Mouse (Mus musculus): ENCODE results near the gene Aldh18a1. TPM values are rescaled to one million over a fixed set of nuclear protein-coding genes. Genes with fewer than 3 reads are reported as not detected.

The Aldh18a1 gene
- polyA plus RNA-seq, 1 experiment from 2014 or later, result 60.8 TPM

DNA sequence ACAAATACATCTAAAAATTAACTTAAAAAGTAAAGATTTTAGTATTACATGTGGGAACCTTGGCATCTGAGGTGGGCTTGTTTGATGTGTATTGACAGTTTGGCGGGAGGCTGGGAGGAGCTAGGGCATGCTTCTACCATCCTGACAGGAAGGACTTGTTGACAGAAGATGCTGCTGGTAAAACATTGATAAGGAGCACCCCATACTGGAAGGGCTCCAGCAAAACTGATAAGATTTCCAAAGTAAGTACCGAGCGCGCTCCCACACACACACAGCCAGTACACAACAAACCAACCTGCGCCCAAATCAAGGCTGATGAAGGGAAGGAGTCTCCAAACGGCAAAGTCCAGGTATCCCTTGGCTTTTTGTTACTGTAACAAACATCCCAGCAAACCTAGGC is 51.7 kb downstream of the Aldh18a1 start:
- H3K27me3 ChIP-seq (ENCODE audit: control insufficient read depth, insufficient read depth, low read length), result no peaks in the 10 kb centered on the region
- no peak overlapping the region for H3K4me2 ChIP-seq (replicated peaks; ENCODE audit: low read depth, low read length)
- H3K4me3 ChIP-seq (ENCODE audit: low read depth, low read length), result no peak overlapping the region
- H3K4me1 ChIP-seq (ENCODE audit: control insufficient read depth, insufficient read depth, low read length), result no peaks in the 10 kb centered on the region
- H3K9me3 ChIP-seq (ENCODE audit: control insufficient read depth, low read depth, low read length), result no peaks in the 10 kb centered on the region
- no peaks in the 10 kb centered on the region for H3K36me3 ChIP-seq (ENCODE audit: control insufficient read depth, insufficient read depth, low read length)
- H3K9ac ChIP-seq (replicated peaks; ENCODE audit: low read depth, low read length), result no peak overlapping the region
- WGBS, result 76% methylated on average over 6 of the region's 6 CpGs
- H3K27ac ChIP-seq (ENCODE audit: low read length), result no peak overlapping the region
- ATAC-seq (ENCODE audit: insufficient number of reproducible peaks, insufficient read depth, low FRiP score, low read depth), result no peak

DNA sequence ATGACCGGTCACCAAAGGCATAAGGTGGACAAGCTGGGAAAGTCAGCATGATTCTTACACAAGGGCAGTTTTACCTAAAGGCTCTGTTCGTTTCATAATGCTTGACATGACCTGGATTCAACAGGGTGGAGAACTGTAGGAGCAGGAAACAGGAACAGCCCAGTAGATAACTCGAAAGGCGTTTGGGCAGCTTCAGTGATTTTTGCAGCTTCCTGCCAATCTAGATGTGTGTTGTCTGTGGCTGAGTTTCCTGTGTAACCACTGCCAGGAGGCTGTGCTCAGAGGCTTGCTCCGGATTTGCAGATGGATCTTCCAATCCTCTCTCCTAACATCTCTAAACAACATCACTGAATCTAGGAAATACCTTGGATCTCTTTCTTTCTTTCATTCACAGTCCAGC is 55.7 kb downstream of the Aldh18a1 start:
- Histone ChIP-seq H3K9ac (replicated peaks; ENCODE audit: low read depth, low read length) (no peak overlapping the region), H3K4me3 (ENCODE audit: low read depth, low read length) (no peak overlapping the region), H3K36me3 (ENCODE audit: control insufficient read depth, insufficient read depth, low read length) (no peaks in the 10 kb centered on the region), H3K27ac (ENCODE audit: low read length) (no peak overlapping the region), H3K4me2 (replicated peaks; ENCODE audit: low read depth, low read length) (no peak overlapping the region), H3K4me1 (ENCODE audit: control insufficient read depth, insufficient read depth, low read length) (no peaks in the 10 kb centered on the region), H3K9me3 (ENCODE audit: control insufficient read depth, low read depth, low read length) (no peaks in the 10 kb centered on the region), H3K27me3 (ENCODE audit: control insufficient read depth, insufficient read depth, low read length) (no peaks in the 10 kb centered on the region)
- ATAC-seq (ENCODE audit: insufficient number of reproducible peaks, insufficient read depth, low FRiP score, low read depth), result no peak
- WGBS, result 84% methylated on average over 5 of the region's 5 CpGs

DNA sequence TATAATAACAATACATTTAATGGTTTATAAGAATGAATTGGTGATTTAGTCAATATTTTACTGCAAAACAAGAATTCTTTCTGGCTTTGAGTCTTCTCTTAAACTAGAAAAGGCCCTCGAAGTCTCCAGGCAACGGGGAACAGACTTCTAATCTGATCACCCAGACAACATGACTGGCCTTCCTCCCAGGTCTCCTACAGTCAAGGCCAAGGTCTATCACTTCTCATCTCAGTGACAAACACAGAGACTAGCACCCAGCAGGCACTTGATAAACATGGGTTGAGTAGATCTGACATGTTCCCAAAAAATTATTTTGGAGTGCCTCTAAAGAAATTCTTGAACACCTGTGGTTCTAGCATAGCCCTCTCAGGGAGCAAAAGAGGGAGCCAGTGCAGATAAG is 57.9 kb downstream of the Aldh18a1 start:
- WGBS, result 93% methylated on average over 2 of the region's 2 CpGs
- ATAC-seq (ENCODE audit: insufficient number of reproducible peaks, insufficient read depth, low FRiP score, low read depth), result no peak
- Histone ChIP-seq H3K9me3 (ENCODE audit: control insufficient read depth, low read depth, low read length) (no peaks in the 10 kb centered on the region), H3K27ac (ENCODE audit: low read length) (no peak overlapping the region), H3K9ac (replicated peaks; ENCODE audit: low read depth, low read length) (no peak overlapping the region), H3K36me3 (ENCODE audit: control insufficient read depth, insufficient read depth, low read length) (no peaks in the 10 kb centered on the region), H3K4me2 (replicated peaks; ENCODE audit: low read depth, low read length) (no peak overlapping the region), H3K4me3 (ENCODE audit: low read depth, low read length) (no peak overlapping the region), H3K4me1 (ENCODE audit: control insufficient read depth, insufficient read depth, low read length) (no peaks in the 10 kb centered on the region), H3K27me3 (ENCODE audit: control insufficient read depth, insufficient read depth, low read length) (no peaks in the 10 kb centered on the region)

DNA sequence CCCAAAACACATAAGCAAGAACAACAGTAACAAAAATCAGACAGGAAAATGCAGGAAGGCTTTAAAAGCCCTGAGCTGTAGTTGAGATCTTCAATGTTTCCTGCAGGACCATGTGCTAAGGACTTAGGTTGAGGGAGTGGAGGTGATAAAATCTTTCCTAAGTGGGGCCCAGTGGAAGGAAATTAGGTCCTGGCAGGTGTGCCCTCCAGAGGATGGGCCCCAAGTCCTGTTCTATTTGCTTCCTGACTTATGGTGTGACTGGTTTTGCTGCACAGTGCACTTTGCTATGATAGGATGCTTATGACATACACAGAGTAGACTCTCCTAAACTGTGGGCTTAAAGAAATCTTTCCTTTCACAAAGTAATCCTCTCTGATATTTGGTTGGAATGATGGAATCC is 60.0 kb downstream of the Aldh18a1 start:
- H3K27ac ChIP-seq (ENCODE audit: low read length), result no peak overlapping the region
- H3K9ac ChIP-seq (replicated peaks; ENCODE audit: low read depth, low read length), result no peak overlapping the region
- no peak overlapping the region for H3K4me3 ChIP-seq (ENCODE audit: low read depth, low read length)
- no peaks in the 10 kb centered on the region for H3K27me3 ChIP-seq (ENCODE audit: control insufficient read depth, insufficient read depth, low read length)
- H3K36me3 ChIP-seq (ENCODE audit: control insufficient read depth, insufficient read depth, low read length), result no peaks in the 10 kb centered on the region
- no peaks in the 10 kb centered on the region for H3K4me1 ChIP-seq (ENCODE audit: control insufficient read depth, insufficient read depth, low read length)
- no peak for ATAC-seq (ENCODE audit: insufficient number of reproducible peaks, insufficient read depth, low FRiP score, low read depth)
- H3K9me3 ChIP-seq (ENCODE audit: control insufficient read depth, low read depth, low read length), result no peaks in the 10 kb centered on the region
- H3K4me2 ChIP-seq (replicated peaks; ENCODE audit: low read depth, low read length), result no peak overlapping the region

DNA sequence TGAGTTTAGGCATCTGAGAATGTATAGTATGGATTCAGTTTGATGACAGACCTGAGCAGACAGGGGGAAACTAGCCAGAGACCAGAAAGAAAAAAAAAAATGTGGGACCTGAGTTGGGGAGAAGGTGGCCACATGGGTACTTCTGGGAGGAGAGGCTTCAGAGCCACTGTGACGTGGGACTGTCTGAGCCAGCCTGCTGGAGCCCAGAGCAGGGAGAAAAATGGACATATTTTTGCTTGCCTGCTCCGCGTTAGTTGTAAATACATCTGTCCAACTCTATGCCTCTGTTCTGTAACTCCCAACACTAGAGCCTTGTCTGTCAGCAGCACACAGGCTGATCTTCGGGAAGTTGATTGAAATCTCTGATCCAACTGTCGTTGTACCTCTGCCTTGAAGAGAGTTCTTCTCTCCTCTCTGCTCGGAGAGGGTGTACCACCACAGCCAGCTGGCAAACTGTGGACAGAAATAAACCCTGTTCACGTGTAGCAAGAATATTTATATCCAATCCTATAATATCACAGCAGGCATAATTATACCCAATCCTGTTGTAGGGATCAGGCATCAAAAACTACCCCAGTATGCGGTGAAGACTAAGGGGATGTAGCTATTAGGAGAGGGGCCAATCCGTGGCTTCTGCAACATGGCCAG is 61.8 kb downstream of the Aldh18a1 start:
- H3K36me3 ChIP-seq (ENCODE audit: control insufficient read depth, insufficient read depth, low read length), result no peaks in the 10 kb centered on the region
- H3K4me1 ChIP-seq (ENCODE audit: control insufficient read depth, insufficient read depth, low read length), result no peaks in the 10 kb centered on the region
- no peak overlapping the region for H3K27ac ChIP-seq (ENCODE audit: low read length)
- H3K4me3 ChIP-seq (ENCODE audit: low read depth, low read length), result no peak overlapping the region
- no peak overlapping the region for H3K4me2 ChIP-seq (replicated peaks; ENCODE audit: low read depth, low read length)
- no peak for ATAC-seq (ENCODE audit: insufficient number of reproducible peaks, insufficient read depth, low FRiP score, low read depth)
- H3K27me3 ChIP-seq (ENCODE audit: control insufficient read depth, insufficient read depth, low read length), result no peaks in the 10 kb centered on the region
- H3K9ac ChIP-seq (replicated peaks; ENCODE audit: low read depth, low read length), result no peak overlapping the region
- no peaks in the 10 kb centered on the region for H3K9me3 ChIP-seq (ENCODE audit: control insufficient read depth, low read depth, low read length)
- WGBS, result 76% methylated on average over 9 of the region's 9 CpGs

DNA sequence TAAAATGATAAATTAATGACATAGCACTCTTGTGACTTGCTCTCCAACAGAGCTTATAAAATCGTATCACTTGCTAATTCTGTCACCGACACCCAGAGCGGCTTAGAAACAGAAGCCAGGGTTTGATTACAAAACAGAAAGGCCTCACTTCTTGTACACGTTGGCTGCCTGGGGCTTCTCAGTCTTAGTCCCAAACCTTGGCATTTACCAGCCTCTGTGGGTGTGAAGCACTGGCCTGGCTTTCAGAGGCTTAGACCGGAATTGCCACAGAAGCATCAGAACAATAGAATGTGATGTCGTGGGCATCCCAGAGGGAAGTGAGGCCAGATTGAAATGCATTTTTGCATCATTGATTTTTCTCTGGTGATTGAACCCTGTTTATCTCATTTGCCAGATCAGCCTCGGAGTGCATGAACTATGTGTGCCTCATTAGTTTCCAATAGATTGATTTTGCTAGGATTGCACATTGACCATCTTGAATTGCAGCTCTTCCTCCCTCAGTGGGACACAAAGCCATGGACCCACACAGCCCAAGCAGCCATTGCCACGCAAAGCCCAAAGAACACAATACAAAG is 64.7 kb downstream of the Aldh18a1 start:
- no peak for ATAC-seq (ENCODE audit: insufficient number of reproducible peaks, insufficient read depth, low FRiP score, low read depth)

DNA sequence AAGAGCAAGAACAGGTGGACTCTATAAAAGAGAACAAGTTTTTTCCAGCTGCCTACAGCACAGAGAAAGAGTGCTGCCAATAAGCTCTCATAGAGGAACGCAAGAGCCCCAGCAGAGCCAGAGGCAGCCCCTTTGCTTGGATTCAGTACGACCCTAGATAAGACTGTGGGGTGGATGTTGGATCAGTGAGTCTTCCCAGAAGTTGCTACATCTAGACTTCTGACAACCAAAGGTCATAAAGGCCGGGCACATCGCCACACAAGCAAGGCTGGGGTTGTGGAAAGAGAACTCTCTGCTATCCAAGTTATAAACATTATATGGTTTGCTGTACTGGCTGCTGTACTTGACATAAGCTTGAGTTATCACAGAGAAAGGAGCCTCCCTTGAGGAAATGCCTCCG is 67.9 kb downstream of the Aldh18a1 start:
- Histone ChIP-seq H3K36me3 (ENCODE audit: control insufficient read depth, insufficient read depth, low read length) (no peaks in the 10 kb centered on the region), H3K27me3 (ENCODE audit: control insufficient read depth, insufficient read depth, low read length) (no peaks in the 10 kb centered on the region), H3K9me3 (ENCODE audit: control insufficient read depth, low read depth, low read length) (no peaks in the 10 kb centered on the region), H3K27ac (ENCODE audit: low read length) (no peak overlapping the region), H3K4me1 (ENCODE audit: control insufficient read depth, insufficient read depth, low read length) (no peaks in the 10 kb centered on the region), H3K9ac (replicated peaks; ENCODE audit: low read depth, low read length) (no peak overlapping the region), H3K4me2 (replicated peaks; ENCODE audit: low read depth, low read length) (no peak overlapping the region), H3K4me3 (ENCODE audit: low read depth, low read length) (no peak overlapping the region)
- 69% methylated on average over 5 of the region's 5 CpGs for WGBS
- ATAC-seq (ENCODE audit: insufficient number of reproducible peaks, insufficient read depth, low FRiP score, low read depth), result no peak

More for the DNA sequence above, 64.7 kb downstream of the Aldh18a1 start:
- Histone ChIP-seq H3K4me2 (replicated peaks; ENCODE audit: low read depth, low read length) (no peak overlapping the region), H3K9me3 (ENCODE audit: control insufficient read depth, low read depth, low read length) (no peaks in the 10 kb centered on the region), H3K27me3 (ENCODE audit: control insufficient read depth, insufficient read depth, low read length) (no peaks in the 10 kb centered on the region), H3K9ac (replicated peaks; ENCODE audit: low read depth, low read length) (no peak overlapping the region), H3K4me1 (ENCODE audit: control insufficient read depth, insufficient read depth, low read length) (no peaks in the 10 kb centered on the region), H3K4me3 (ENCODE audit: low read depth, low read length) (no peak overlapping the region), H3K36me3 (ENCODE audit: control insufficient read depth, insufficient read depth, low read length) (no peaks in the 10 kb centered on the region), H3K27ac (ENCODE audit: low read length) (no peak overlapping the region)
- 74% methylated on average over 8 of the region's 8 CpGs for WGBS

DNA sequence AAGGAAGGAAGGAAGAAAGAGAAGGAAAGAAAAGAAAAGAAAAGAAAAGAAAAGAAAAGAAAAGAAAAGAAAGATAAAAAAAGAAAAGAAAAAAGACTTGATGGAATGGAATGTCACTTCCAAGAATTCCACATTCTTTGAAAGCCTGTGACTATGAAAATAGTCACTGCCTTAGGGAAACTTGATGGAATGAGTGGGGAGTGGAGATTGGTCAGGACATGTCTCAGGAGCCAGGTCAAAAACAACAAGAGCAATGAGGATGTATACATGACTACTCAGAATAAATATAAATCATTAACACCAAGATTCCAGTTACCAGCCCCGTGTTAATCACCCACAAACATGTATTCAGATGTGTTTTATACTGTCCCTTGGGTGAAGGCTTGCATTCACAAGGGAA is 69.6 kb downstream of the Aldh18a1 start:
- Histone ChIP-seq H3K27me3 (ENCODE audit: control insufficient read depth, insufficient read depth, low read length) (no peaks in the 10 kb centered on the region), H3K4me1 (ENCODE audit: control insufficient read depth, insufficient read depth, low read length) (no peaks in the 10 kb centered on the region), H3K9me3 (ENCODE audit: control insufficient read depth, low read depth, low read length) (no peaks in the 10 kb centered on the region), H3K4me2 (replicated peaks; ENCODE audit: low read depth, low read length) (no peak overlapping the region), H3K27ac (ENCODE audit: low read length) (no peak overlapping the region), H3K9ac (replicated peaks; ENCODE audit: low read depth, low read length) (no peak overlapping the region), H3K36me3 (ENCODE audit: control insufficient read depth, insufficient read depth, low read length) (no peaks in the 10 kb centered on the region), H3K4me3 (ENCODE audit: low read depth, low read length) (no peak overlapping the region)
- WGBS, result 54% methylated on average over 1 of the region's 1 CpGs
- ATAC-seq (ENCODE audit: insufficient number of reproducible peaks, insufficient read depth, low FRiP score, low read depth), result no peak

DNA sequence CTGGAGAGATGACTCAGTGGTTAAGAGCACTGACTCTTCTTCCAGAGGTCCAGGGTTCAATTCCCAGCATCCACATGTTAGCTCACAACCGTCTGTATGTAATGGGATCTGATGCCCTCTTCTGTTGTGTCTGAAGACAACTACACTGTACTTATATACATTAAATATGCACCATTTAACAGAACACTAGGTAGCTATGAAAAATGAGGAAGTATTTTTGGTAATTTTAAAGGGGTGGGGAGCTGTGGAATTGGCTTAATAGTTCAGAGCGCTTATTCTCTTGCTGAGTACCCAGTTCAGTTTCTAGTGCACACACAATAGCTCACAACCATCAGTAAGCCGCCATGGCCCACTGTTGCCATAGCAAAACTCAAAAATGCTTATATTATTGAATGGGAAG is 72.7 kb downstream of the Aldh18a1 start:
- WGBS, result 92% methylated on average over 3 of the region's 3 CpGs
- Histone ChIP-seq H3K9ac (replicated peaks; ENCODE audit: low read depth, low read length) (no peak overlapping the region), H3K9me3 (ENCODE audit: control insufficient read depth, low read depth, low read length) (no peaks in the 10 kb centered on the region), H3K4me1 (ENCODE audit: control insufficient read depth, insufficient read depth, low read length) (0 out of 2 replicates have a peak, but pooled peaks cover 5% of the 10 kb centered on the region), H3K27me3 (ENCODE audit: control insufficient read depth, insufficient read depth, low read length) (no peaks in the 10 kb centered on the region), H3K27ac (ENCODE audit: low read length) (no peak overlapping the region), H3K4me3 (ENCODE audit: low read depth, low read length) (no peak overlapping the region), H3K36me3 (ENCODE audit: control insufficient read depth, insufficient read depth, low read length) (no peaks in the 10 kb centered on the region), H3K4me2 (replicated peaks; ENCODE audit: low read depth, low read length) (no peak overlapping the region)
- no peak for ATAC-seq (ENCODE audit: insufficient number of reproducible peaks, insufficient read depth, low FRiP score, low read depth)
